Mouse (Mus musculus) midbrain, embryonic 13.5 days (tissue): ENCODE data around the gene Fbxl13. TPM values are rescaled to one million over a fixed set of nuclear protein-coding genes. Genes with fewer than 3 reads are reported as not detected.
A peak's percentile ranks its signal among the peaks of the same experiment; 100 is the strongest.

Experiments used
- ATAC-seq: fragments of 200-750 bp; cut with Nextera tagmentation; 2 replicates; pipeline ENCODE4 v1.8.0; 2017; ENCODE audit warnings: mild to moderate bottlenecking, moderate TSS enrichment, moderate library complexity
- H3K27ac ChIP-seq: fragments of 300-500 bp; sonication (generic); 2 replicates; pipeline ENCODE4 v1.5.1; 2015; ENCODE audit warnings: inconsistent platforms, mild to moderate bottlenecking, moderate library complexity
- H3K27me3 ChIP-seq: fragments of 300-500 bp; sonication (generic); 2 replicates; pipeline ENCODE4 v1.6.1; 2015; ENCODE audit warnings: mild to moderate bottlenecking, inconsistent platforms
- H3K36me3 ChIP-seq: fragments of 300-500 bp; sonication (generic); 2 replicates; pipeline ENCODE4 v1.6.1; 2015; ENCODE audit warnings: mild to moderate bottlenecking, inconsistent platforms
- H3K4me1 ChIP-seq: fragments of 300-500 bp; sonication (generic); replicated peaks from 2 replicates; pipeline ENCODE4 v1.6.1; 2015; ENCODE audit warnings: inconsistent platforms
- H3K4me2 ChIP-seq: fragments of 300-500 bp; sonication (generic); replicated peaks from 2 replicates; pipeline ENCODE4 v1.6.1; 2015; ENCODE audit warnings: moderate library complexity, mild to moderate bottlenecking, inconsistent platforms
- H3K4me3 ChIP-seq: fragments of 300-500 bp; sonication (generic); replicated peaks from 2 replicates; pipeline ENCODE4 v1.5.1; 2015; ENCODE audit warnings: mild to moderate bottlenecking, inconsistent platforms
- H3K9ac ChIP-seq: fragments of 300-500 bp; sonication (generic); replicated peaks from 2 replicates; pipeline ENCODE4 v1.6.1; 2015; ENCODE audit warnings: mild to moderate bottlenecking, inconsistent platforms
- H3K9me3 ChIP-seq: fragments of 300-500 bp; sonication (generic); 2 replicates; pipeline ENCODE4 v1.6.1; 2016; ENCODE audit warnings: mild to moderate bottlenecking, inconsistent platforms
- WGBS: fragments of 180-500 bp; shearing (Covaris S2); methylation state at CpG from one replicate; pipeline ENCODE4 v1.1.7; 2015; 5-methylcytosine and 5-hydroxymethylcytosine counted together
- polyA plus RNA-seq: library from polyadenylated mRNA; unstranded; fragments of >200 nt; fragmentation: Nextera tagmentation; extraction: Ambion mirVana; gene quantifications from 2 replicates; pipeline ENCODE4 v1.2.1, GENCODE M21; 2015

Gene Fbxl13
- polyA plus RNA-seq, 1 experiment from 2014 or later: 0.30 TPM

GRCm38 (mm10) chr5:21438428-21438827, 207.0 kb downstream of the Fbxl13 start:
- H3K36me3 ChIP-seq: no peaks in the 10 kb centered on the region
- no peak overlapping the region for H3K27ac ChIP-seq
- ATAC-seq: no peak
- WGBS: 95% methylated on average over 9 of the region's 9 CpGs
- peaks cover 30% of the 10 kb centered on the region for H3K27me3 ChIP-seq
- H3K9me3 ChIP-seq: no peaks in the 10 kb centered on the region
- peaks cover 4% of the 10 kb centered on the region for H3K4me1 ChIP-seq
- H3K9ac ChIP-seq: no peak overlapping the region
- H3K4me3 ChIP-seq: no peak overlapping the region
- H3K4me2 ChIP-seq: no peak overlapping the region

- Histone ChIP-seq H3K9me3 (no peaks in the 10 kb centered on the region), H3K4me2 (no peak overlapping the region), H3K4me3 (no peak overlapping the region), H3K4me1 (peaks cover 4% of the 10 kb centered on the region), H3K36me3 (no peaks in the 10 kb centered on the region), H3K9ac (no peak overlapping the region), H3K27me3 (peaks cover 30% of the 10 kb centered on the region), H3K27ac (no peak overlapping the region)
- ATAC-seq: peak; percentile 83
- WGBS: 33% methylated on average over 8 of the region's 8 CpGs
Observed at GRCm38 (mm10) chr5:21436471-21436975, 208.9 kb downstream of the Fbxl13 start.

- Histone ChIP-seq H3K4me2 (no peak overlapping the region), H3K9me3 (no peaks in the 10 kb centered on the region), H3K27ac (no peak overlapping the region), H3K4me3 (no peak overlapping the region), H3K27me3 (peaks cover 17% of the 10 kb centered on the region), H3K4me1 (peaks cover 4% of the 10 kb centered on the region), H3K9ac (no peak overlapping the region), H3K36me3 (no peaks in the 10 kb centered on the region)
- ATAC-seq: no peak
- WGBS: 80% methylated on average over 11 of the region's 11 CpGs
Observed at GRCm38 (mm10) chr5:21434148-21434929, 211.1 kb downstream of the Fbxl13 start.

Other genes with a start within 250 kb of the Fbxl13 start
- 0.22 and 0.62 TPM in 2 replicates for gene Ccdc146, start 221.0 kb downstream of the Fbxl13 start, polyA plus RNA-seq
- 4.7 and 5.0 TPM in 2 replicates for gene Fam185a, start 220.7 kb downstream of the Fbxl13 start, polyA plus RNA-seq
- 7.3 and 9.2 TPM in 2 replicates for gene Lrrc17, start 102.1 kb downstream of the Fbxl13 start, polyA plus RNA-seq
- gene Armc10, start 179 bp upstream of the Fbxl13 start, polyA plus RNA-seq: 80.8 and 82.1 TPM in 2 replicates
- 4.7 and 5.4 TPM in 2 replicates for gene Napepld, start 55.8 kb upstream of the Fbxl13 start, polyA plus RNA-seq
- gene Pmpcb, start 91.5 kb upstream of the Fbxl13 start, polyA plus RNA-seq: 91.4 and 94.5 TPM in 2 replicates
- gene Dnajc2, start 139.6 kb upstream of the Fbxl13 start, polyA plus RNA-seq: 81.1 and 87.6 TPM in 2 replicates
- gene Psmc2, start 139.6 kb upstream of the Fbxl13 start, polyA plus RNA-seq: 207 and 215 TPM in 2 replicates
- 0.05 and 0.14 TPM in 2 replicates for gene Slc26a5, start 220.0 kb upstream of the Fbxl13 start, polyA plus RNA-seq